Mouse (Mus musculus) erythroblast, embryonic 14.5 days (primary cell): ENCODE results near the gene Krtap2-4.

ENCODE experiments used
- GATA1 ChIP-seq: IDR thresholded peaks from 2 replicates; pipeline ENCODE4 v1.6.1; 2012; ENCODE audit warnings: low read length, inconsistent platforms, mixed read lengths
- TAL1 ChIP-seq: IDR thresholded peaks from 3 replicates; pipeline ENCODE4 v1.6.1; 2012; ENCODE audit warnings: low read length, inconsistent platforms, mixed read lengths

DNA sequence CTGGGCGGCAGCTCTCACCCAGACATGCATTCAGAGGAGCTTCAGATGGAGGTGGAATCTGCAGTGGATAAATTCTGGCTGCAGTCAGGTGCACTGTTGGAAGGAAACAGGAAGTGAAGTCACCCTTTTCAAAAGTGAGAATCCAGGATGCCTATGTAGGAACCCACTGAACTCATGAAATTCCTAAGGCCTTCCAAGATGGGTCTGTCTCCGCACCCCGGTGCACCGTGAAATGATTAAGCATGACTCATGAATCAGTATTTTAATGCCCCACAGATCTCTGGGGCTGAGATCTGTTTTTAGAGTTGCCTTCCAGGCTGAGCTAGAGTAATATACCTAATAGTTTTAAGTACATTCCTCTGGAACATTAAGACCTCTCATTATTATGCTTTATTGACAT is 44.6 kb upstream of the Krtap2-4 start:
- TF ChIP-seq GATA1 (no peak), TAL1 (no peak)
